Mouse (Mus musculus) liver, embryonic 13.5 days (tissue): ENCODE results near the gene Zfp980. TPM values are rescaled to one million over a fixed set of nuclear protein-coding genes. Genes with fewer than 3 reads are reported as not detected.

Source experiments
- polyA plus RNA-seq: library from polyadenylated mRNA; unstranded; fragments of >200 nt; fragmentation: Nextera tagmentation; extraction: Ambion mirVana; gene quantifications from 2 replicates; pipeline ENCODE4 v1.2.1, GENCODE M21; 2015

Gene Zfp980
- polyA plus RNA-seq, 1 experiment from 2014 or later, result not detected

Other genes with a start within 250 kb of the Zfp980 start
- gene Zfp990, start 159.9 kb upstream of the Zfp980 start, polyA plus RNA-seq, result 0.05 TPM in 1 of 2 replicates, not detected in the other
- 2.1 and 2.2 TPM in 2 replicates for gene Gm13212, start 85.5 kb upstream of the Zfp980 start, polyA plus RNA-seq
- gene Zfp986, start 198.1 kb downstream of the Zfp980 start, polyA plus RNA-seq, result not detected in 2 replicates